Mouse (Mus musculus): ENCODE data around the gene Pelp1. TPM values are rescaled to one million over a fixed set of nuclear protein-coding genes. Genes with fewer than 3 reads are reported as not detected.
"Not testable (repeated sequence)": the region's sequence is repeated elsewhere in the genome, so short reads cannot be mapped to it uniquely, and the experiment has no call there.

The Pelp1 gene
- polyA plus RNA-seq, 1 experiment from 2014 or later, result 40.3 TPM

GRCm38 (mm10) chr11:70432048-70432894 lies 22.4 kb upstream of the Pelp1 start, which contains the start of gene Arrb2:
Arrb2 (plus strand) TSS chr11:70432635.
- Histone ChIP-seq H3K27ac (ENCODE audit: low read length) (peak within 1 kb of the TSS; percentile 62), H3K4me3 (ENCODE audit: low read length) (peak within 1 kb of the TSS; percentile 80), H3K9me3 (ENCODE audit: low read length) (no peaks in the 10 kb centered on the region), H3K36me3 (ENCODE audit: insufficient read depth, low read length) (peaks cover 9% of the 10 kb centered on the region; the same call in 1 of the 2 replicates), H3K9ac (replicated peaks; ENCODE audit: low read length) (peak within 1 kb of the TSS; percentile 83), H3K27me3 (ENCODE audit: insufficient read depth, low read length) (no peaks in the 10 kb centered on the region), H3K4me2 (replicated peaks; ENCODE audit: low read depth, low read length) (peak within 1 kb of the TSS; percentile 65), H3K4me1 (ENCODE audit: insufficient read depth, low read length) (peaks cover 21% of the 10 kb centered on the region)
- ATAC-seq (ENCODE audit: low FRiP score, low TSS enrichment), result peak; percentile 97
- under 1% methylated on average over 72 of the region's 75 CpGs for WGBS

DNA sequence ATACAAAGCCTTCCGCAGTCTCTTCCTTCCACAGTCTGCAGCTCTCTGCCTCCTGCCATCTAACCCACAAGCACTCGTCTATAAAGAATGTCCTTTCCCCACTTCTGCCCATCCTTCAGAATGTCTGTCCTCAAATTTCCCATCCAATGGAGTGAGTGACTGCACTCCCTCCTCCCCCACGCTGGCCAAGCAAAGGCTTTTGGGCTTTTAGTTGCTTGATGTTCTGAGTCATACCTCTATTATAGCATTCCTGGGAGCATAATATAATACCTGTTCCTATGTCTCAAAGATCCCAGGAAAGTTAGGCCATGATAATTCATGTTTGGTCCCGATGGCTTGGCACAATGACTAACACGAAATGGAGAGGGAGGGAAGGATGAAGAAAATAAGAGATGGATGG lies 21.7 kb upstream of the Pelp1 start:
- peaks cover 21% of the 10 kb centered on the region for H3K4me1 ChIP-seq (ENCODE audit: insufficient read depth, low read length)
- no peaks in the 10 kb centered on the region for H3K9me3 ChIP-seq (ENCODE audit: low read length)
- peak overlapping the region; percentile 65 for H3K4me2 ChIP-seq (replicated peaks; ENCODE audit: low read depth, low read length)
- 0 out of 2 replicates have a peak overlapping the region, but pooled peaks have one; percentile 38 for H3K27ac ChIP-seq (ENCODE audit: low read length)
- 32% methylated on average over 5 of the region's 5 CpGs for WGBS
- no peak for ATAC-seq (ENCODE audit: low FRiP score, low TSS enrichment)
- no peaks in the 10 kb centered on the region for H3K27me3 ChIP-seq (ENCODE audit: insufficient read depth, low read length)
- peak overlapping the region; percentile 80; the same call in 1 of the 2 replicates for H3K4me3 ChIP-seq (ENCODE audit: low read length)
- peak overlapping the region; percentile 52; the same call in 1 of the 2 replicates for H3K9ac ChIP-seq (replicated peaks; ENCODE audit: low read length)
- peaks cover 3% of the 10 kb centered on the region; the same call in 1 of the 2 replicates for H3K36me3 ChIP-seq (ENCODE audit: insufficient read depth, low read length)

DNA sequence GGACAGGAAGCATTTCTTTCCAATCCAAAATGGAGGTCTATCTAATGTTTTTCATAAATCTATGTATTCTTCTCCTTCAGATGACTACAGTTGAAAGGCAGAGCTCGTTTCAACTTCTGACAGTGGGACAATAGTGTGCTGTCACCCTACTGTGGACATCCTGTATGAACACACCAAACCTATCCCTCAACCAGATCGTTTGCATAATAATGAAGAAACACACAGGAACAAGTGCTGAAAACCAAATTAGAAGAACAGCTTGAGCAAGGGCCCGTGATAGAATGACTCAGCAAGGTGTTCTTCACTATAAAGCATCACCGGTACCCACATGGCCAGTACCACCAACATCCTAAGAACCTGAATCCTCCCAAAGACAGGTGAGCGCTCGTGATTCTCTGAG lies 16.8 kb upstream of the Pelp1 start:
- H3K9me3 ChIP-seq (ENCODE audit: low read length); ATAC-seq (ENCODE audit: low FRiP score, low TSS enrichment); H3K9ac ChIP-seq (replicated peaks; ENCODE audit: low read length): not testable (repeated sequence)

GRCm38 (mm10) chr11:70419486-70419885 lies 9.7 kb upstream of the Pelp1 start:
- H3K4me1 ChIP-seq (ENCODE audit: insufficient read depth, low read length), result no peaks in the 10 kb centered on the region
- H3K27me3 ChIP-seq (ENCODE audit: insufficient read depth, low read length), result no peaks in the 10 kb centered on the region
- no peak overlapping the region for H3K27ac ChIP-seq (ENCODE audit: low read length)
- H3K9me3 ChIP-seq (ENCODE audit: low read length), result no peaks in the 10 kb centered on the region
- H3K9ac ChIP-seq (replicated peaks; ENCODE audit: low read length), result no peak overlapping the region
- H3K4me3 ChIP-seq (ENCODE audit: low read length), result no peak overlapping the region
- H3K36me3 ChIP-seq (ENCODE audit: insufficient read depth, low read length), result no peaks in the 10 kb centered on the region
- no peak overlapping the region for H3K4me2 ChIP-seq (replicated peaks; ENCODE audit: low read depth, low read length)
- 47% methylated on average over 5 of the region's 5 CpGs for WGBS
- ATAC-seq (ENCODE audit: low FRiP score, low TSS enrichment), result no peak

More for the DNA sequence above, 16.8 kb upstream of the Pelp1 start:
- H3K27me3 ChIP-seq (ENCODE audit: insufficient read depth, low read length); H3K4me2 ChIP-seq (replicated peaks; ENCODE audit: low read depth, low read length); H3K27ac ChIP-seq (ENCODE audit: low read length); H3K4me1 ChIP-seq (ENCODE audit: insufficient read depth, low read length); H3K36me3 ChIP-seq (ENCODE audit: insufficient read depth, low read length); H3K4me3 ChIP-seq (ENCODE audit: low read length): not testable (repeated sequence)
- WGBS, result 81% methylated on average over 6 of the region's 6 CpGs

DNA sequence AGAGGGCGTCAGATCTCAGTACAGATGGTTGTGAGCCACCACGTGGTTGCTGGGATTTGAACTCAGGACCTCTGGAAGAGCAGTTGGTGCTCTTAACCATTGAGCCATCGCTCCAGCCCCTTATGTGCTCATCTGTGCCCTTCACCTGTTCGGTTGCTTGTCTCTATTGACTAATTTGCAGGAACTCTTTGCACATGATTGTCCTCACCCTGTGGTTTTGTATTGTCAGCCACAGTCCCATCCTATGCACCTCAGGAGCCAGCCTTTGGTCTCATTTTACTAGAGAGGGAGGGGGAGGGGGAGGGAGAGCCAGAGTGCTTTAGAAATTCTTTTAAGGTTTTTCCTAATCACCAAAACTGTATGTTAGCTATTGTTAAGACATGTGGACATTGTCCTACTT lies 8.4 kb upstream of the Pelp1 start:
- Histone ChIP-seq H3K9me3 (ENCODE audit: low read length) (no peaks in the 10 kb centered on the region), H3K36me3 (ENCODE audit: insufficient read depth, low read length) (no peaks in the 10 kb centered on the region), H3K4me2 (replicated peaks; ENCODE audit: low read depth, low read length) (no peak overlapping the region), H3K4me1 (ENCODE audit: insufficient read depth, low read length) (no peaks in the 10 kb centered on the region), H3K4me3 (ENCODE audit: low read length) (no peak overlapping the region), H3K27ac (ENCODE audit: low read length) (no peak overlapping the region), H3K9ac (replicated peaks; ENCODE audit: low read length) (no peak overlapping the region), H3K27me3 (ENCODE audit: insufficient read depth, low read length) (no peaks in the 10 kb centered on the region)
- ATAC-seq (ENCODE audit: low FRiP score, low TSS enrichment), result no peak
- 64% methylated on average over 4 of the region's 4 CpGs for WGBS

- Histone ChIP-seq H3K4me2 (replicated peaks; ENCODE audit: low read depth, low read length) (no peak overlapping the region), H3K27ac (ENCODE audit: low read length) (no peak overlapping the region)
Observed at GRCm38 (mm10) chr11:70413961-70414360, 4.1 kb upstream of the Pelp1 start.

DNA sequence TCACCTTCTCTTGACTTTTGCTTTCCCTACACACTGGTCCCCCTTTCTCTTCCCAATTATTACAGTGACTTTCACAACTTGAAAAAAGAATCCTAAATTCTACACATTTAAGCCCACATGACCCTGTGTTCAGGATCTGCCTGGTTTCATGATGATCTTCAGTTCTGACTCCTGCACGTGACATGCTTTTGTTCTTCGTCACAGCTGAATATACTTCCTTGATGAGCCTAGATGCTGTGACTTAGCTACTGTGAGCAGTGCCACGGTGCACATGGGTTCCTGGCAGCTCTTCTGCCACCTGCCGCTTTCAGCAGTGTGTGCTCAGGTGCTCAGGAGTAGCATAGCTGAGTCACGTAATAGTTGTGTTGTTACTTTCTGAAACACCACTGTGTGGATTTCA lies 2.8 kb upstream of the Pelp1 start:
- Histone ChIP-seq H3K27me3 (ENCODE audit: insufficient read depth, low read length) (no peaks in the 10 kb centered on the region), H3K4me2 (replicated peaks; ENCODE audit: low read depth, low read length) (no peak overlapping the region), H3K27ac (ENCODE audit: low read length) (no peak overlapping the region), H3K4me1 (ENCODE audit: insufficient read depth, low read length) (peaks cover 14% of the 10 kb centered on the region), H3K9ac (replicated peaks; ENCODE audit: low read length) (no peak overlapping the region), H3K9me3 (ENCODE audit: low read length) (no peaks in the 10 kb centered on the region), H3K36me3 (ENCODE audit: insufficient read depth, low read length) (no peaks in the 10 kb centered on the region), H3K4me3 (ENCODE audit: low read length) (no peak overlapping the region)
- 77% methylated on average over 5 of the region's 5 CpGs for WGBS
- no peak for ATAC-seq (ENCODE audit: low FRiP score, low TSS enrichment)

More at GRCm38 (mm10) chr11:70413961-70414360, 4.1 kb upstream of the Pelp1 start:
- H3K36me3 ChIP-seq (ENCODE audit: insufficient read depth, low read length), result no peaks in the 10 kb centered on the region
- ATAC-seq (ENCODE audit: low FRiP score, low TSS enrichment), result no peak
- peaks cover 8% of the 10 kb centered on the region for H3K4me1 ChIP-seq (ENCODE audit: insufficient read depth, low read length)
- no peak overlapping the region for H3K9ac ChIP-seq (replicated peaks; ENCODE audit: low read length)
- no peaks in the 10 kb centered on the region for H3K9me3 ChIP-seq (ENCODE audit: low read length)
- no peak overlapping the region for H3K4me3 ChIP-seq (ENCODE audit: low read length)
- H3K27me3 ChIP-seq (ENCODE audit: insufficient read depth, low read length), result no peaks in the 10 kb centered on the region
- WGBS, result 3% methylated on average over 3 of the region's 3 CpGs

GRCm38 (mm10) chr11:70410297-70410643 lies 439 bp upstream of the Pelp1 start:
- Histone ChIP-seq H3K9ac (replicated peaks; ENCODE audit: low read length) (peak overlapping the region; percentile 88), H3K4me3 (ENCODE audit: low read length) (peak overlapping the region; percentile 99), H3K27me3 (ENCODE audit: insufficient read depth, low read length) (no peaks in the 10 kb centered on the region), H3K4me2 (replicated peaks; ENCODE audit: low read depth, low read length) (peak overlapping the region; percentile 79), H3K27ac (ENCODE audit: low read length) (peak overlapping the region; percentile 51; the same call in 1 of the 2 replicates), H3K36me3 (ENCODE audit: insufficient read depth, low read length) (peaks cover 3% of the 10 kb centered on the region; the same call in 1 of the 2 replicates), H3K9me3 (ENCODE audit: low read length) (no peaks in the 10 kb centered on the region), H3K4me1 (ENCODE audit: insufficient read depth, low read length) (peaks cover 14% of the 10 kb centered on the region)
- no peak for ATAC-seq (ENCODE audit: low FRiP score, low TSS enrichment)
- 63% methylated on average over 6 of the region's 6 CpGs for WGBS

DNA sequence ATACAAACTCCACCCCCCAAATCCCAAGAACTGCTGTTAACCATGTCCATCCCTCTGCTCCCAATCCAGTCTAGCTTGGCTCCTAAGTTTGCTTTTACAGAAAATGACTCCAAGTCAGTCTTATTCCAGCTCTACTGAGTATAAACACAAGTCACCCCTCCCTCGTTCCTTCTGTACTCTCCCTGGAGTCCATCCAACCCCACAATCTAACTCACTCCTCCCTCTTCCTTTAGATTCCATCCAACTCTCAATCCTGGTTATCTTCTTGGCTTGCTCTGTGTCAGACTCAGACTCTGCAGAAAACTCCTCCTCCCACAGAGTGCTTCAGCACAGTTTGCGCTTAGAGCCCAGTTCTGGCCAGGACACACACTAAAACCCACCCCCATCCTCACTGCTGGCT lies 6.2 kb downstream of the Pelp1 start:
- H3K9me3 ChIP-seq (ENCODE audit: low read length), result no peaks in the 10 kb centered on the region
- peaks cover 40% of the 10 kb centered on the region for H3K36me3 ChIP-seq (ENCODE audit: insufficient read depth, low read length)
- no peak overlapping the region for H3K27ac ChIP-seq (ENCODE audit: low read length)
- no peak overlapping the region for H3K4me3 ChIP-seq (ENCODE audit: low read length)
- no peak for ATAC-seq (ENCODE audit: low FRiP score, low TSS enrichment)
- no peaks in the 10 kb centered on the region for H3K27me3 ChIP-seq (ENCODE audit: insufficient read depth, low read length)
- 64% methylated on average over 2 of the region's 2 CpGs for WGBS
- H3K4me1 ChIP-seq (ENCODE audit: insufficient read depth, low read length), result peaks cover 3% of the 10 kb centered on the region
- no peak overlapping the region for H3K4me2 ChIP-seq (replicated peaks; ENCODE audit: low read depth, low read length)
- no peak overlapping the region for H3K9ac ChIP-seq (replicated peaks; ENCODE audit: low read length)

GRCm38 (mm10) chr11:70389421-70389820 lies 20.4 kb downstream of the Pelp1 start:
- no peak for ATAC-seq (ENCODE audit: low FRiP score, low TSS enrichment)
- Histone ChIP-seq H3K9ac (replicated peaks; ENCODE audit: low read length) (no peak overlapping the region), H3K36me3 (ENCODE audit: insufficient read depth, low read length) (peaks cover 21% of the 10 kb centered on the region), H3K4me2 (replicated peaks; ENCODE audit: low read depth, low read length) (no peak overlapping the region), H3K4me1 (ENCODE audit: insufficient read depth, low read length) (peaks cover 6% of the 10 kb centered on the region; the same call in 1 of the 2 replicates), H3K9me3 (ENCODE audit: low read length) (no peaks in the 10 kb centered on the region), H3K27me3 (ENCODE audit: insufficient read depth, low read length) (no peaks in the 10 kb centered on the region), H3K27ac (ENCODE audit: low read length) (no peak overlapping the region), H3K4me3 (ENCODE audit: low read length) (no peak overlapping the region)
- WGBS, result 92% methylated on average over 5 of the region's 5 CpGs

Measured in kidney, embryonic 16.5 days (tissue).